Mouse (Mus musculus) hindbrain, postnatal 0 days (tissue): ENCODE results near the gene Tnfrsf13b. TPM values are rescaled to one million over a fixed set of nuclear protein-coding genes. Genes with fewer than 3 reads are reported as not detected.
A peak's percentile ranks its signal among the peaks of the same experiment; 100 is the strongest.

Experiments used
- ATAC-seq: fragments of 200-750 bp; cut with Nextera tagmentation; 2 replicates; pipeline ENCODE4 v1.8.0; 2017; ENCODE audit warnings: mild to moderate bottlenecking, moderate TSS enrichment, moderate library complexity
- DNase-seq: peaks from one replicate; pipeline ENCODE4 v3.0.0-alpha.2; 2015; ENCODE audit warnings: low spot score
- H3K27ac ChIP-seq: fragments of 300-500 bp; sonication (generic); 2 replicates; pipeline ENCODE4 v1.5.1; 2014; ENCODE audit warnings: mild to moderate bottlenecking
- H3K27me3 ChIP-seq: fragments of 300-500 bp; sonication (generic); 2 replicates; pipeline ENCODE4 v1.6.1; 2014; ENCODE audit warnings: low read length, mixed read lengths; ENCODE audit not compliant: insufficient read depth
- H3K36me3 ChIP-seq: fragments of 300-500 bp; sonication (generic); 2 replicates; pipeline ENCODE4 v1.6.1; 2014; ENCODE audit warnings: low read length, mixed read lengths; ENCODE audit not compliant: insufficient read depth
- H3K4me1 ChIP-seq: fragments of 300-500 bp; sonication (generic); 2 replicates; pipeline ENCODE4 v1.6.1; 2014; ENCODE audit warnings: antibody characterized with exemption, low read length, mixed read lengths; ENCODE audit not compliant: insufficient read depth
- H3K4me2 ChIP-seq: fragments of 300-500 bp; sonication (generic); 2 replicates; pipeline ENCODE4 v1.6.1; 2014; ENCODE audit warnings: low read depth, mild to moderate bottlenecking, low read length, moderate library complexity, mixed read lengths
- H3K4me3 ChIP-seq: fragments of 300-500 bp; sonication (generic); 2 replicates; pipeline ENCODE4 v1.5.1; 2014; ENCODE audit warnings: low read length
- H3K9ac ChIP-seq: fragments of 300-500 bp; sonication (generic); replicated peaks from 2 replicates; pipeline ENCODE4 v1.6.1; 2014; ENCODE audit warnings: mild to moderate bottlenecking, low read length, moderate library complexity, mixed read lengths
- H3K9me3 ChIP-seq: fragments of 300-500 bp; sonication (generic); 2 replicates; pipeline ENCODE4 v1.6.1; 2016; ENCODE audit warnings: low read length, mixed read lengths
- CTCF ChIP-seq: IDR thresholded peaks from 2 replicates; pipeline ENCODE4 v1.5.1; 2016; ENCODE audit warnings: antibody characterized with exemption, control low read depth, low read depth
- WGBS: fragments of 180-500 bp; shearing (Covaris S2); extraction: QIAGEN DNeasy Blood & Tissue Kit; methylation state at CpG from one replicate; pipeline ENCODE4 v1.1.7; 2014; 5-methylcytosine and 5-hydroxymethylcytosine counted together
- polyA plus RNA-seq: library from polyadenylated mRNA; unstranded; fragments of >200 nt; fragmentation: Nextera tagmentation; extraction: Ambion mirVana; gene quantifications from 2 replicates; pipeline ENCODE4 v1.2.1, GENCODE M21; 2015
- total RNA-seq: library from RNA; depleted of rRNA; stranded (reverse); fragments of >200 nt; gene quantifications from 2 replicates; pipeline ENCODE4 v1.2.3, GENCODE M21; 2014; rRNA removed

Tnfrsf13b gene
- total and polyA plus RNA-seq, 2 experiments from 2014 or later: 1.5 to 2.7 TPM

- no peaks in the 10 kb centered on the region for H3K36me3 ChIP-seq
- TF ChIP-seq CTCF: peak; percentile 97
- no peaks in the 10 kb centered on the region for H3K27me3 ChIP-seq
- peak; percentile 78 for ATAC-seq
- H3K9ac ChIP-seq: no peak overlapping the region
- H3K4me3 ChIP-seq: no peak overlapping the region
- no peaks in the 10 kb centered on the region for H3K9me3 ChIP-seq
- H3K4me1 ChIP-seq: no peaks in the 10 kb centered on the region
- H3K4me2 ChIP-seq: no peak overlapping the region
- 12% methylated on average over 9 of the region's 9 CpGs for WGBS
- no peak overlapping the region for H3K27ac ChIP-seq
- peak; percentile 91 for DNase-seq
These were observed 66.8 kb downstream of the Tnfrsf13b start for GRCm38 (mm10) chr11:61193392-61193791.

DNA sequence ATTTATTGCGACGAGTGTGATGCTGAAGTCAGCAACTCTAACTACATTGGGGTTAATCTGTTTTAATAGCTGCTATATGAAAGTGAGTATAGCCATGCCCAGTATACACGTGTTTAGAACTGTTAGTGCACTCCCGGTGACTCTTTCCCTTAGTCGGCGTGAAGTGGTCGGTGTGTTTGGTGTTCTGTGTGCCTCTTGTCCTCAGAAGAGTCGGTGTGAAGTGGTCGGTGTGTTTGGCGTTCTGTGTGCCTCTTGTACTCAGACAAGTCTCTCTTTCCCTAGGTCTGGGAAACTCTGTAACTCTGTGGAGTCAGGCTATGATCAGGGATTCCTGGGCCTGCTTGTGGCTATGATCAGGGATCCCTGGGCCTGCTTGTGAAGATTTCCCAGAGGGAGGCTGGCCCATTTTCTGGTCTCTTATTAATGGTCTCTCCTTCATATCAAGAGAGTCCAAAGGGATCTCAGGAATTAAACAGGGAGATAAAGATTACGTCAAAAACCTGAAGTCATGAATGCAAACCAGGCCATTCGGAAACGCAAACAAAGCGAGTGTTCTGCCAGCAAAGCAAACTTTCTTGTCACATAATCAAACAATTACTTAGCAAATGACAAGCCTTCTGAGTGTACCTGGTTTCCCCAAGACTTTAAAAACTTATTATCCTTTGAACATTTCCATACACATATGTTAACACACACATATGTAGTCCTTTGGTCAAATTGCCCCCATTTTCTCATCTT is 70.2 kb downstream of the Tnfrsf13b start:
- no peaks in the 10 kb centered on the region for H3K36me3 ChIP-seq
- H3K4me3 ChIP-seq: no peak overlapping the region
- no peaks in the 10 kb centered on the region for H3K9me3 ChIP-seq
- H3K27ac ChIP-seq: no peak overlapping the region
- no peaks in the 10 kb centered on the region for H3K4me1 ChIP-seq
- no peak overlapping the region for H3K9ac ChIP-seq
- H3K27me3 ChIP-seq: no peaks in the 10 kb centered on the region
- TF ChIP-seq CTCF: no peak
- ATAC-seq (no peak), DNase-seq (no peak)
- no peak overlapping the region for H3K4me2 ChIP-seq
- WGBS: 80% methylated on average over 14 of the region's 14 CpGs

GRCm38 (mm10) chr11:61197935-61198334 is 71.4 kb downstream of the Tnfrsf13b start:
- DNase-seq (no peak), ATAC-seq (no peak)
- Histone ChIP-seq H3K27me3 (no peaks in the 10 kb centered on the region), H3K27ac (no peak overlapping the region), H3K4me3 (no peak overlapping the region), H3K36me3 (no peaks in the 10 kb centered on the region), H3K9ac (no peak overlapping the region), H3K4me2 (no peak overlapping the region), H3K4me1 (no peaks in the 10 kb centered on the region), H3K9me3 (no peaks in the 10 kb centered on the region)
- TF ChIP-seq CTCF: no peak

Other genes with a start within 250 kb of the Tnfrsf13b start
- gene Tmem11, start 247.5 kb upstream of the Tnfrsf13b start, total RNA-seq: 34.6 and 72.0 TPM in 2 replicates
- gene Tmem11, start 247.5 kb upstream of the Tnfrsf13b start, polyA plus RNA-seq: 52.1 and 57.1 TPM in 2 replicates
- gene Natd1, start 212.0 kb upstream of the Tnfrsf13b start, total RNA-seq: 36.8 and 38.7 TPM in 2 replicates
- 15.2 and 16.0 TPM in 2 replicates for gene Natd1, start 212.0 kb upstream of the Tnfrsf13b start, polyA plus RNA-seq
- gene Map2k3, start 194.7 kb upstream of the Tnfrsf13b start, total RNA-seq: 15.0 and 22.2 TPM in 2 replicates
- 23.6 and 25.3 TPM in 2 replicates for gene Map2k3, start 194.7 kb upstream of the Tnfrsf13b start, polyA plus RNA-seq
- 16.0 and 16.6 TPM in 2 replicates for gene Kcnj12, start 104.2 kb upstream of the Tnfrsf13b start, total RNA-seq
- 3.3 TPM in 2 replicates for gene Kcnj12, start 104.2 kb upstream of the Tnfrsf13b start, polyA plus RNA-seq
- gene Usp22, start 48.3 kb downstream of the Tnfrsf13b start, total RNA-seq: 526 and 577 TPM in 2 replicates
- 251 and 278 TPM in 2 replicates for gene Usp22, start 48.3 kb downstream of the Tnfrsf13b start, polyA plus RNA-seq
- 0.63 and 0.93 TPM in 2 replicates for gene Aldh3a1, start 80.8 kb downstream of the Tnfrsf13b start, total RNA-seq
- 0.94 and 1.1 TPM in 2 replicates for gene Aldh3a1, start 80.8 kb downstream of the Tnfrsf13b start, polyA plus RNA-seq
- gene Aldh3a2, start 140.7 kb downstream of the Tnfrsf13b start, total RNA-seq: 37.9 and 40.4 TPM in 2 replicates
- 36.2 and 37.3 TPM in 2 replicates for gene Aldh3a2, start 140.7 kb downstream of the Tnfrsf13b start, polyA plus RNA-seq
- gene Slc47a2, start 216.1 kb downstream of the Tnfrsf13b start, total RNA-seq: 0.16 TPM in 1 of 2 replicates, not detected in the other
- gene Slc47a2, start 216.1 kb downstream of the Tnfrsf13b start, polyA plus RNA-seq: 0.14 and 0.21 TPM in 2 replicates